Mouse (Mus musculus) midbrain, embryonic 14.5 days (tissue): ENCODE results near the gene Dpf1. TPM values are rescaled to one million over a fixed set of nuclear protein-coding genes. Genes with fewer than 3 reads are reported as not detected.

ENCODE experiments used
- ATAC-seq: fragments of 200-750 bp; cut with Nextera tagmentation; 2 replicates; pipeline ENCODE4 v1.8.0; 2017; ENCODE audit warnings: moderate number of reproducible peaks, moderate library complexity; ENCODE audit not compliant: low FRiP score, low TSS enrichment
- DNase-seq: peaks from one replicate; pipeline ENCODE4 v3.0.0-alpha.2; 2015
- H3K27ac ChIP-seq: fragments of 300-500 bp; sonication (generic); replicated peaks from 2 replicates; pipeline ENCODE4 v1.5.1; 2014; ENCODE audit warnings: mild to moderate bottlenecking, low read depth, low read length, moderate library complexity
- H3K27me3 ChIP-seq: fragments of 300-500 bp; sonication (generic); 2 replicates; pipeline ENCODE4 v1.6.1; 2014; ENCODE audit warnings: low read length, control low read depth, mixed read lengths; ENCODE audit not compliant: control insufficient read depth, insufficient read depth
- H3K36me3 ChIP-seq: fragments of 300-500 bp; sonication (generic); 2 replicates; pipeline ENCODE4 v1.6.1; 2014; ENCODE audit warnings: low read length, control low read depth; ENCODE audit not compliant: control insufficient read depth, insufficient read depth
- H3K4me1 ChIP-seq: fragments of 300-500 bp; sonication (generic); 2 replicates; pipeline ENCODE4 v1.6.1; 2014; ENCODE audit warnings: mild to moderate bottlenecking, antibody characterized with exemption, low read length, control low read depth; ENCODE audit not compliant: control insufficient read depth, insufficient read depth
- H3K4me2 ChIP-seq: fragments of 300-500 bp; sonication (generic); 2 replicates; pipeline ENCODE4 v1.6.1; 2014; ENCODE audit warnings: mild to moderate bottlenecking, low read length, moderate library complexity
- H3K4me3 ChIP-seq: fragments of 300-500 bp; sonication (generic); replicated peaks from 2 replicates; pipeline ENCODE4 v1.5.1; 2014; ENCODE audit warnings: low read depth, low read length
- H3K9ac ChIP-seq: fragments of 300-500 bp; sonication (generic); replicated peaks from 2 replicates; pipeline ENCODE4 v1.6.1; 2014; ENCODE audit warnings: mild to moderate bottlenecking, low read length, moderate library complexity
- H3K9me3 ChIP-seq: fragments of 300-500 bp; sonication (generic); 2 replicates; pipeline ENCODE4 v1.6.1; 2016; ENCODE audit warnings: low read length, control low read depth, mixed read lengths; ENCODE audit not compliant: control insufficient read depth
- WGBS: fragments of 180-500 bp; shearing (Covaris S2); extraction: QIAGEN DNeasy Blood & Tissue Kit; methylation state at CpG from one replicate; pipeline ENCODE4 v1.1.7; 2014; 5-methylcytosine and 5-hydroxymethylcytosine counted together
- polyA plus RNA-seq: library from polyadenylated mRNA; unstranded; fragments of >200 nt; fragmentation: Nextera tagmentation; extraction: Ambion mirVana; gene quantifications from 2 replicates; pipeline ENCODE4 v1.2.1, GENCODE M21; 2014

Dpf1 gene
- polyA plus RNA-seq, result 203 and 214 TPM in 2 replicates

- WGBS, result under 1% methylated on average over 67 of the region's 67 CpGs
- Histone ChIP-seq H3K27me3 (no peaks in the 10 kb centered on the region), H3K4me3 (peak within 1 kb of the TSS; percentile 84), H3K4me2 (peak within 1 kb of the TSS; percentile 82), H3K27ac (peak within 1 kb of the TSS; percentile 93), H3K36me3 (no peaks in the 10 kb centered on the region), H3K9ac (peak within 1 kb of the TSS; percentile 84), H3K9me3 (no peaks in the 10 kb centered on the region), H3K4me1 (peaks cover 34% of the 10 kb centered on the region)
- peak; percentile 97 for DNase-seq
- ATAC-seq, result peak; percentile 77
Measured at GRCm38 (mm10) chr7:29303738-29304462, at the start of gene Dpf1. TSS of gene Dpf1 (plus strand) at chr7:29303951.

DNA sequence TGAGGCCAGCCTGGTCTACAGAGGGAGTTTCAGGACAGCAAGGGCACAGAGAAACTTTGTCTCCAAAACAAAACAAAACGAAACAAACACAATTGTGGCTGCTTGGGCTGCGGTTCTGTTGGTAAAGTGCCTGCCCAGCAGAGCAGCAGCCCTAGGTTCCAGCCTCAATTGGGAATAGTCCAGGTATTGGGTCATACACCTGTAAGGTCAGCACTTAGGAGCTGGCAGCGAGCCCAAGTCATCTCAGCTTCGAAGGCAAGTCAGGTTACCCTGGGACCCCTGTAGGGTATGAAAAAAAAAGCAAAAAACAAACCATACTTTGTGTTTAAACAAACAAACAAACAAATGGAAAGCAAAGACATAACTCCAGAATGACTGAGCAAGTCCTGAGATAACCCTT, 47.9 kb upstream of the Dpf1 start:
- H3K27ac ChIP-seq, result no peak overlapping the region
- H3K27me3 ChIP-seq, result no peaks in the 10 kb centered on the region
- 0 out of 2 replicates have a peak, but pooled peaks cover 5% of the 10 kb centered on the region for H3K36me3 ChIP-seq
- no peaks in the 10 kb centered on the region for H3K9me3 ChIP-seq
- peaks cover 6% of the 10 kb centered on the region; the same call in 1 of the 2 replicates for H3K4me1 ChIP-seq
- DNase-seq (no peak), ATAC-seq (no peak)
- no peak overlapping the region for H3K4me3 ChIP-seq
- WGBS, result 85% methylated on average over 4 of the region's 4 CpGs
- no peak overlapping the region for H3K9ac ChIP-seq
- no peak overlapping the region for H3K4me2 ChIP-seq

DNA sequence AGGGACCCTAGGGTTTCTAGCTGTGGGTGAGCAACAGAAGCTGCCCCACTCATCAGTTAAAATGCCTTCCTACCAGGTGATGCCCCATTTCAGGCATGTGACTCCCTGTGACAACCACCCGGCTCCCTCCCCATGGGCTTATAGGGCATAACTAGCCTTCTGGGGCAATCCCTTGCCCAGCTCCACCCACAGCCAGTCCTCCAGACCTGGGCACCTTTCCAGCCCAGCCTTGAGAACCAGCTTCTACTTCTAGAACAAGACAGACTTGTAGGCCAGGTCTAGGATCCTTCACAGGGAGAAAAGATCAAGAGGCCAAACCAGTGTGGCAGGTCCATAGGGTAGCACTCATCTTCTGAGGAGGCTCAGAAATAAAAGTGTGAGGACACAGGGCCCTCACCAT, 46.4 kb upstream of the Dpf1 start:
- no peak for ATAC-seq
- 92% methylated on average over 1 of the region's 1 CpGs for WGBS
- H3K4me3 ChIP-seq, result no peak overlapping the region
- H3K4me1 ChIP-seq, result peaks cover 6% of the 10 kb centered on the region; the same call in 1 of the 2 replicates
- DNase-seq, result no peak
- no peak overlapping the region for H3K27ac ChIP-seq
- no peak overlapping the region for H3K9ac ChIP-seq
- H3K4me2 ChIP-seq, result no peak overlapping the region
- no peaks in the 10 kb centered on the region for H3K9me3 ChIP-seq
- H3K27me3 ChIP-seq, result no peaks in the 10 kb centered on the region
- H3K36me3 ChIP-seq, result 0 out of 2 replicates have a peak, but pooled peaks cover 5% of the 10 kb centered on the region

DNA sequence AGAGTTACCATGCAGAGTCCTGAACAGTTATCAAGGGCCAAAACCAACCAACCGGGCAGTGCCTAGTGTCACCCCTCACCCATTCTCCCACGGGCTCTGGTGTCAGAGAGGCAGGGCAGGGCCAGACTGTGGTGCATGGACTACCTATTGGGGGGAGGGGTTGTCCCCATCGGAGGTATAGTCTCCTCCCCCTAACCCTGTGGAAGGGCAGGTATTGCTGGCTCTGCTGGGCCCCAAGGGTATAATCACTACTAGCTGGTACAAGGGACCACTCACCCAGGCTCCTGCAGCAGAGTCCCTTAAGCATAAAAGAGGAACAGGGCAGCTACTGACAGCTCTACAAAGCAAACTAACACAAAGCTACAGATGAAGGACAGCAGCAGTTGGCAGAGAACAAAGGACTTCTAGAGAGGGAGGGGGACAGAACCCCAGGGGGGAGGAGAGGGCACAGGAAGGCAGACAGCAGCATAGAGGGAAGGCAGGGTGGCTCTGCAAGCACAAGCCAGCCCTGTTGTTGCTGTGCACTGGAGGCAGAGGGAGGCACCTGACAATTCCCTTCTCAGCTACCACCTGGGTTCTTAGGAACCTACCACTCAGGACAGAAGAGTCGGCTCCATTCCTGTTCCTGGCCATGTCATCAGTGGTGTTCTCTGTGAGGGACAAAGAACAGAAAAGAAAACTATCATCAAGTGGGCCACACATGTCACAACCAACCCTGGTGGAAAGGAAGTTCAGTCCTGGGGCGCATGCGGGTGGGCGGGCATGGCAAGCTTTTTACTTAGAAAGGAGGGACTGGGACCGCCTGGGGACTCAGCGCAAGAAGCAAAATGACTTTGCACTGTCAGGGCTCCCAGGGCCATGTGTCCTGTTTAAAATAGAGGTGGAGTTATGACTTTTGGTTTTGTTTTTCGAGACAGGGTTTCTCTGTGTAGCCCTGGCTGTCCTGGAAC, 43.7 kb upstream of the Dpf1 start:
- 62% methylated on average over 10 of the region's 10 CpGs for WGBS
- H3K4me2 ChIP-seq, result no peak overlapping the region
- 0 out of 2 replicates have a peak, but pooled peaks cover 5% of the 10 kb centered on the region for H3K36me3 ChIP-seq
- H3K4me1 ChIP-seq, result peaks cover 6% of the 10 kb centered on the region; the same call in 1 of the 2 replicates
- no peaks in the 10 kb centered on the region for H3K27me3 ChIP-seq
- H3K4me3 ChIP-seq, result no peak overlapping the region
- no peaks in the 10 kb centered on the region for H3K9me3 ChIP-seq
- DNase-seq, result peak; percentile 22
- H3K9ac ChIP-seq, result no peak overlapping the region
- 0 out of 2 replicates have a peak overlapping the region, but pooled peaks have one; percentile 32 for H3K27ac ChIP-seq
- ATAC-seq, result peak; percentile 37; the same call in 1 of the 2 replicates

DNA sequence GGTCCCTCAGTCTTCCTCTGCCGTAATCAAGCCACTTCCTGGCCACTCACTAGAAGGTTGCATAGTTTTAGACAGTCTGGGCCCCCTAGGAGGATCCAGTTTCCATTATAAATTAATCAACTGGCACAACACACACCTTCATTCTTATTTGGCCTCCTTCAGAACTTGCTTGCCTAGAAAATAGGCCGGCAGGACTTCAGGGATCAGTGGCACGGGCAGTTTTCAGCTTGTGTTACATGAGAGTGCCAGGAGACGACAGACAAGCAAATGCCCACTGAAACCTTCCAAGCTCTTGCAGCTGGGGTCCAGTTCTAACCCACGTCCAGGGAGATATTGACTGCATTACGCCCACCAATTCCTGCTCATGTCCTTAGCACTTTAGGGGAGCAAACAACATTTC, 41.6 kb upstream of the Dpf1 start:
- H3K36me3 ChIP-seq, result 0 out of 2 replicates have a peak, but pooled peaks cover 5% of the 10 kb centered on the region
- no peak overlapping the region for H3K4me3 ChIP-seq
- no peak overlapping the region for H3K4me2 ChIP-seq
- H3K9me3 ChIP-seq, result no peaks in the 10 kb centered on the region
- DNase-seq, result no peak
- no peaks in the 10 kb centered on the region for H3K27me3 ChIP-seq
- 84% methylated on average over 6 of the region's 6 CpGs for WGBS
- H3K4me1 ChIP-seq, result peaks cover 6% of the 10 kb centered on the region; the same call in 1 of the 2 replicates
- no peak overlapping the region for H3K9ac ChIP-seq
- ATAC-seq, result no peak
- no peak overlapping the region for H3K27ac ChIP-seq

DNA sequence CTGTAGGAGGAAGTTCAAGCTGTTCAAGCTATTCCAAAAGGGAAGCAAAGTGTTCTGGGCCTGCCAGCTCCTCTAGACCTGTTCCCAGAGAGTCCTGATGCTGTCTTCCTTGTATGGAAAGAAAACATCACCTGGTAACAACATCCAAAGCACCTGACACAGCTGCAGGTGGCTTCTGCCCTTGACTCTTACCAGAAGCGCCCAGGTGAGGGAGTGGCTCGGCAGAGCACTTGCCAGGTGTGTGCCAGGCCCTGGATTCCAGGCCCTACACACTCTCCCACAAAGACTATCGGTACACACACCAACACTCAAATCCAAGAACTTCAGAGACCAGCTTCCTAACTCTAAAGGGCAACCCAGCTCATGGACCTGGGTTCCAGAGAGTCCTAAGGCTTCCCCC, 39.9 kb upstream of the Dpf1 start:
- Histone ChIP-seq H3K36me3 (no peaks in the 10 kb centered on the region), H3K9me3 (no peaks in the 10 kb centered on the region), H3K27ac (no peak overlapping the region), H3K4me1 (peaks cover 6% of the 10 kb centered on the region; the same call in 1 of the 2 replicates), H3K4me2 (no peak overlapping the region), H3K4me3 (no peak overlapping the region), H3K27me3 (no peaks in the 10 kb centered on the region), H3K9ac (no peak overlapping the region)
- 86% methylated on average over 3 of the region's 3 CpGs for whole genome bisulfite sequencing
- ATAC-seq (no peak), DNase-seq (no peak)

GRCm38 (mm10) chr7:29265636-29266035, 38.1 kb upstream of the Dpf1 start:
- Histone ChIP-seq H3K27ac (no peak overlapping the region), H3K4me3 (no peak overlapping the region), H3K36me3 (no peaks in the 10 kb centered on the region), H3K4me1 (no peaks in the 10 kb centered on the region), H3K9me3 (no peaks in the 10 kb centered on the region), H3K4me2 (no peak overlapping the region), H3K27me3 (no peaks in the 10 kb centered on the region), H3K9ac (no peak overlapping the region)
- DNase-seq, result no peak
- ATAC-seq, result no peak
- WGBS, result 70% methylated on average over 7 of the region's 7 CpGs

DNA sequence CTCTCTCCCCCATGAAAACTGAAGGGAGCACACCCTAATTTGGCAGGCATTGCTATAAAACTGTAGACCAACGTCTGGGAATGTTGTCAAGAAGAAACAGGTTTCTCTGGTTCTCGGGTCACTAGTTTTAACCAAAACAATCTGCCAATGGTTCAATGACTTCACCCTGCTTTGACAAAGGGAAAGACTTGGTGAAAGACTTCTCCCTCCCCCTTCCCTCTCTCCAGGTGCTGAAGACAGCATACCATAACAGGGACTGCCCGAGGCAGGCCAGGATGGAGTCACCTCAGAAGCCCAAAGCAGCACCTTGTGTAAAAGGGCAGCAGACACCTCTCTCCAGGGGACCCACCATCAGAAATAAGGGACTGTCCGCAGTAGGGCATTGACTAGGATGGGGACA, 36.8 kb upstream of the Dpf1 start:
- 67% methylated on average over 4 of the region's 4 CpGs for WGBS
- H3K4me3 ChIP-seq, result no peak overlapping the region
- no peaks in the 10 kb centered on the region for H3K4me1 ChIP-seq
- no peaks in the 10 kb centered on the region for H3K36me3 ChIP-seq
- ATAC-seq (no peak), DNase-seq (no peak)
- H3K4me2 ChIP-seq, result no peak overlapping the region
- H3K9ac ChIP-seq, result no peak overlapping the region
- H3K9me3 ChIP-seq, result no peaks in the 10 kb centered on the region
- no peak overlapping the region for H3K27ac ChIP-seq
- H3K27me3 ChIP-seq, result no peaks in the 10 kb centered on the region
